Mouse (Mus musculus) limb, embryonic 12.5 days (tissue): ENCODE measurements around the gene Slain1. TPM values are rescaled to one million over a fixed set of nuclear protein-coding genes. Genes with fewer than 3 reads are reported as not detected.

Experiments
- ATAC-seq: fragments of 200-750 bp; cut with Nextera tagmentation; 2 replicates; pipeline ENCODE4 v1.8.0; 2017; ENCODE audit warnings: low read depth, moderate TSS enrichment; ENCODE audit not compliant: insufficient number of reproducible peaks, insufficient read depth, low FRiP score, low TSS enrichment
- H3K27ac ChIP-seq: fragments of 300-500 bp; sonication (generic); 2 replicates; pipeline ENCODE4 v1.5.1; 2016; ENCODE audit warnings: mild to moderate bottlenecking, moderate library complexity
- H3K27me3 ChIP-seq: fragments of 300-500 bp; sonication (generic); 2 replicates; pipeline ENCODE4 v1.6.1; 2016; ENCODE audit warnings: mild to moderate bottlenecking, moderate library complexity
- H3K36me3 ChIP-seq: fragments of 300-500 bp; sonication (generic); 2 replicates; pipeline ENCODE4 v1.6.1; 2016; ENCODE audit warnings: mild to moderate bottlenecking, moderate library complexity
- H3K4me1 ChIP-seq: fragments of 300-500 bp; sonication (generic); replicated peaks from 2 replicates; pipeline ENCODE4 v1.6.1; 2016
- H3K4me2 ChIP-seq: fragments of 300-500 bp; sonication (generic); 2 replicates; pipeline ENCODE4 v1.6.1; 2016; ENCODE audit warnings: mild to moderate bottlenecking, moderate library complexity
- H3K4me3 ChIP-seq: fragments of 300-500 bp; sonication (generic); replicated peaks from 2 replicates; pipeline ENCODE4 v1.5.1; 2016; ENCODE audit warnings: mild to moderate bottlenecking
- H3K9ac ChIP-seq: fragments of 300-500 bp; sonication (generic); replicated peaks from 2 replicates; pipeline ENCODE4 v1.6.1; 2016; ENCODE audit warnings: mild to moderate bottlenecking, moderate library complexity
- H3K9me3 ChIP-seq: fragments of 300-500 bp; sonication (generic); 2 replicates; pipeline ENCODE4 v1.6.1; 2016; ENCODE audit warnings: mild to moderate bottlenecking, moderate library complexity
- WGBS: fragments of 180-500 bp; shearing (Covaris S2); methylation state at CpG from one replicate; pipeline ENCODE4 v1.1.7; 2016; 5-methylcytosine and 5-hydroxymethylcytosine counted together
- polyA plus RNA-seq: library from polyadenylated mRNA; unstranded; fragments of >200 nt; fragmentation: Nextera tagmentation; extraction: Ambion mirVana; gene quantifications from 2 replicates; pipeline ENCODE4 v1.2.1, GENCODE M21; 2016

Slain1 gene
- 2.5 and 2.8 TPM in 2 replicates for polyA plus RNA-seq

DNA sequence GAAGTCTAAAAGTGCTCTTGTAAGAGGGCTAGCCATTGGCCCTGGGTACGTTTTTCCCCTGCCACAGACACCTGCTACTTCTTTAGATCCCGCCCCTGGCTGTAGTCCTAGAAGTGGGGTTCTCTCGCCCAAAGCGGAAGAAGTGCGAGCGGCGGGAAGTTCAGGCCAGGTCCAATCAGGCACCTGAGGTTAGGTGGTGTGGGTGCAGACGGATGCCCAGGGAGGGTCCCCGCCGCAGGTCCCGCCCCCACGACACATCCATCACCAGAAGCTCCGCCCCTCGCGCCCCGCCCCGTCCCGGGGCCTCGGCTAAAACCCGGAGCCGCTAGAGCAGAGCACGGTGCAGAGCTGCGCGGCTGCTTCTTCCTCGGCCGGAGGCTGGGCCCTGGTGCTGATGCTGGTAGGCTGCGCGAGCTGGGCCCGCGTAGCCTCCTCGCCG, at the start of gene Slain1:
Slain1 (plus strand) TSS at position 333 of the 439 bp plus-strand sequence.
- Histone ChIP-seq H3K36me3 (no peaks in the 10 kb centered on the region), H3K27me3 (peaks cover 35% of the 10 kb centered on the region), H3K9ac (peak within 1 kb of the TSS; percentile 69), H3K4me2 (peak within 1 kb of the TSS; percentile 99), H3K4me3 (peak within 1 kb of the TSS; percentile 77), H3K27ac (peak within 1 kb of the TSS; percentile 66), H3K9me3 (no peaks in the 10 kb centered on the region), H3K4me1 (peaks cover 14% of the 10 kb centered on the region)
- WGBS: under 1% methylated on average over 32 of the region's 32 CpGs
- ATAC-seq: peak; percentile 97

DNA sequence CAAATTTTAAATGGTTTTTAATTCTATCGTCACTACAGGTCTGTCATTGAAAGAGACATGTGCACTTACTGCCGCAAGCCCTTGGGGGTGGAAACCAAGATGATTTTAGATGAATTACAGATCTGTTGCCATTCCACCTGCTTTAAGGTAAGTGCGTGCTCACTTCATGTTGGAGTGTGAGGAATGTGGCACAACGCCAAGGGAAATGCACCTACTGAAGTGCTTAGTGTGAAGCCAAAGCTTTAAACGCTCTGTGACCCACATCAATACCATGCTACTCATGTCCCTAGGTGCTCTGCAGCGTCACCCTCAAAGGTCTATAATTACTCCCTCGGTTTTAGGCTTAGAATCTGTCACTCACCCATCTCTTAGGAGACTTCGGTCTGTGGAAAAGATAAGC, 42.0 kb upstream of the Slain1 start:
- no peak for ATAC-seq
- H3K9ac ChIP-seq: no peak overlapping the region
- no peaks in the 10 kb centered on the region for H3K9me3 ChIP-seq
- H3K36me3 ChIP-seq: no peaks in the 10 kb centered on the region
- WGBS: 85% methylated on average over 8 of the region's 8 CpGs
- H3K4me2 ChIP-seq: no peak overlapping the region
- H3K4me3 ChIP-seq: no peak overlapping the region
- no peak overlapping the region for H3K27ac ChIP-seq
- H3K4me1 ChIP-seq: 0 out of 2 replicates have a peak, but pooled peaks cover 4% of the 10 kb centered on the region
- H3K27me3 ChIP-seq: no peaks in the 10 kb centered on the region

DNA sequence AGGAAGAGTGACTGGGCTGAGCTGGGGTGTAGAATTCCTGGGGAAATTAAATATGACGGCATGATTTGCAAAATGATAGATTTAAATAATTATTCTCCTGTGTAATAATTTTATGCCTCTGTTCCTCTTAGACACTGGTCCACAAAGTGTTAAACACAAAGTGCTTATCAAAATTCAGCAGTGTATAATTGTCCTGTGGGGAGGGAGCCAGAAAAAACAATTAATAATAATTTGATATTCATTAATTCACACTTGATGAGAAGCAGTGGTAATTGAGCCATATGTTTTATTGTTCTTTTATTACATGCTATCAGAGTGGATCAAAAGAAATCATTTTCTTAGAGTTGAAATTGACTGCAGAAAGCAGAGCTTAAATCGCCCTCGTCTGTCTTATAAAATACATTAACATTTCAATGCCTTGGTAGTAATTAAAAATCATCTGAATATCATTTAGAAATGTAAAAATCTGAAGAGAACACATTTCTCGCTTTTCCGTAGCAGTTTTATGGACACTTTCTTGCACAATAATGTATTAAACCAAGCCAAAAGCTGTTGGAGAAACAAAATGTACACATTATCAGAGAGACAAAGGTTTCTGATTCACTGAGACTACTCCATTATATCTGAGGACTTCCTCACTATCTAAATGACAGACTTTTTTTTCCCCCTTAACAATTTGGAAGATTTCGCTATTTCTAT, 36.3 kb upstream of the Slain1 start:
- H3K9me3 ChIP-seq: no peaks in the 10 kb centered on the region
- no peaks in the 10 kb centered on the region for H3K27me3 ChIP-seq
- no peak for ATAC-seq
- WGBS: 86% methylated on average over 6 of the region's 6 CpGs
- H3K4me2 ChIP-seq: no peak overlapping the region
- H3K4me1 ChIP-seq: no peaks in the 10 kb centered on the region
- no peaks in the 10 kb centered on the region for H3K36me3 ChIP-seq
- H3K9ac ChIP-seq: no peak overlapping the region
- H3K4me3 ChIP-seq: no peak overlapping the region
- H3K27ac ChIP-seq: no peak overlapping the region

DNA sequence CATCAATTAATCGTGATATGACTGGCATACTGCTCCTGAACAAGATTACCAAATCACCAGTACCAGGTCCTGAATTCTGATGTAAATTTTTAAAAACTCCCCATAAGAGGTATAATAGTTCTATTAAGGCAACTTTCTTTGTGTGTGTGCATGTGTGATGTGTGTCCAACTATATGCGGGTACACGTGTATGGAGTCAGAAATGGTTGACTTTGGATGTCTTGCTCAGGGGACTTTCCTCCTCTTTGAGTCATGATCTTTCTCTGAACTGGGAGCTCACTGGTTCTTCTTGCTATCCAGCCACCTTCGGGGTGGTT, 35.8 kb upstream of the Slain1 start:
- H3K27me3 ChIP-seq: no peaks in the 10 kb centered on the region
- WGBS: 87% methylated on average over 4 of the region's 4 CpGs
- no peaks in the 10 kb centered on the region for H3K36me3 ChIP-seq
- H3K27ac ChIP-seq: no peak overlapping the region
- no peak overlapping the region for H3K9ac ChIP-seq
- H3K9me3 ChIP-seq: no peaks in the 10 kb centered on the region
- no peak for ATAC-seq
- no peak overlapping the region for H3K4me2 ChIP-seq
- no peaks in the 10 kb centered on the region for H3K4me1 ChIP-seq
- no peak overlapping the region for H3K4me3 ChIP-seq

DNA sequence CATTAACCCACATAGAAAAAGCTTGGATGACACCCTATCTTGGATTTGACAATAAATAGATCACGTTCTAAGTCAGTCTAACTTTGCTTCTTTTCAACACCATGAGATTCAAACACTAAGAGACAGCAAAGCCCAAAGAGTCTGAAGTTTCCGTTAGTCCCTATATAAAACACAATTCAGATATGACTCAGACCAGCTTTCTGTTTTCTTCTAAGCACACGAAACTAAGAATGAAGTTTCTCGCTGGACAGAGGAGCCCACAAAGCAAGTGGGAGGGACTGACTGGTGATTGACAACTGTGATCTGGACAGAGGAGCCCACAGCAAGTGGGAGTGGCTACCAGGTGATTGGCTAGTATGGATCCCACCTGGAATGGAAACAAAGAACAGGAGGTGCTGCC, 30.3 kb upstream of the Slain1 start:
- WGBS: 90% methylated on average over 4 of the region's 4 CpGs
- no peak overlapping the region for H3K4me2 ChIP-seq
- no peak overlapping the region for H3K9ac ChIP-seq
- H3K27ac ChIP-seq: no peak overlapping the region
- no peaks in the 10 kb centered on the region for H3K36me3 ChIP-seq
- ATAC-seq: no peak
- H3K27me3 ChIP-seq: no peaks in the 10 kb centered on the region
- H3K4me3 ChIP-seq: no peak overlapping the region
- H3K4me1 ChIP-seq: no peaks in the 10 kb centered on the region
- no peaks in the 10 kb centered on the region for H3K9me3 ChIP-seq

DNA sequence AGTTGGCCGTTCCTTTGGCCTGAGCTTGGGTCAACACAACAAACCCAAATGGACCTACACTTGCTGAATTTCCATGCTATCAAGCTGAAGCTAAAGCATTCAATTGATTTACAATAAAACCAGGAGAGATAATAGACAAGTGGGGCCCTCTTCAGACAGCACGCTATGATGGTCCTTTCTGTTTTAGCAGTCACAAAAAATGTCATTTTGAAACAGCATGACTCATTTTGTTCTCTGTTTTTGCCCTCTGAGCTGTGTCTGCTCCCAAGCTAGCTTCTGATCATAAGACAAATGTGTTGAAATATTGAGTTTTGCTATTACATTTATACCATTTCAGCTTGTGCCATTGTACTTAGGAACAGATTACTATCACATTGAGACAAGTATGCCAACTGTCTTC, 28.8 kb upstream of the Slain1 start:
- Histone ChIP-seq H3K4me1 (no peaks in the 10 kb centered on the region), H3K9me3 (no peaks in the 10 kb centered on the region), H3K4me3 (no peak overlapping the region), H3K9ac (no peak overlapping the region), H3K27me3 (no peaks in the 10 kb centered on the region), H3K4me2 (no peak overlapping the region), H3K27ac (no peak overlapping the region), H3K36me3 (no peaks in the 10 kb centered on the region)
- 92% methylated on average over 2 of the region's 2 CpGs for WGBS
- ATAC-seq: no peak

DNA sequence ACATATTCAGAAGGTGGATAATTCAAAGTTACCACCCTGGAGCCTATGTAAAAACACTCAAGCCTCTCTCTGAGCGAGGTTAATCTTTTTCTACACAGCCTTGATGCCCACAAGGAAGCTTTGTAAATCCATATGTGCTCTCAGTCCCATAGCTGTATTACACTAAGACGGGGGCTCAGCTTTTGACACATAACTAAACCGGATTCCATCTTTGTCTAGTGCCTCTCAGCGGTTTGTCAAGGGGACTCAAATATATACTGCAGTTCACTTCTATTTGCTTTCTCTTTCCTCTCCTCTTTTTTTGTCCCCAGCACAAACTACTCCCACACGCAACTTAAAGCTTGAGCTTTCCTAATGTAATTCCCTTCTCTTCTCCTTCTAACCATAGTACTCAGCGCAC, 23.9 kb upstream of the Slain1 start:
- Histone ChIP-seq H3K27ac (no peak overlapping the region), H3K4me3 (no peak overlapping the region), H3K36me3 (no peaks in the 10 kb centered on the region), H3K4me1 (no peaks in the 10 kb centered on the region), H3K27me3 (no peaks in the 10 kb centered on the region), H3K9me3 (no peaks in the 10 kb centered on the region), H3K4me2 (no peak overlapping the region), H3K9ac (no peak overlapping the region)
- no peak for ATAC-seq
- WGBS: 89% methylated on average over 6 of the region's 6 CpGs

DNA sequence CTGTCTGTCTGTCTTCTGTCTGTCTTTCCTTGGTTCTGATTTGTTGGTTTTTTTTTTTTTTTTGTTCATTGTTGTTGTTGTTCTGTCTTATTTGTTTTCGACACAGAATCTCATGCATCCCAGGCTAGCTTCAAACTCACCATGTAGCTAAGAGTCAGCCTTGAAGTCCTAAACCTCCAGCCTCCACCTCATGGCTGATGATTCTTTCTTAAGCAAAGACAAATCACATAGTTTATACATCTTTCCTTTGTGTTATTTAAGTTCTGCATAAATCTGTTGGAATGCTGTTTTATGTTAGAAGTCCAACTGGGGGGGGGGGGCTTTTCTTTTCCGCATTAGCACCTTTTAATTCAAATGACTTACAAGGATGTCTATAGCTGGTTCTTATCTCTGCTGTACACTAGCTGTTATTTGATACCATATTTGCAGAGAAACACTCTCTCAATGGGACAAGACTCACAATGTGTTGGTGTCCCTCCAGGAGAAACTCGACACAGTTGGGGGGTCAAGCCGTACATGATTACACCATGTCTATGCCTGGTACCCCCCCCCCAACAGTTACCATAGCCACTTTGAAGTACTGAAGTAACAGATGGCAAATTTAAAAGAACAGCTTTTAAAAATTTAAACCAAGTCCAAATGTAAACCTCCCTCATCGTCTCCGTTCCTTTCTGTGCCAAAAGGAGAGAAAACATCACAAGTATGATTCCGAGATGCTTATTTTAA, 20.2 kb upstream of the Slain1 start:
- WGBS: 87% methylated on average over 7 of the region's 7 CpGs
- H3K27me3 ChIP-seq: no peaks in the 10 kb centered on the region
- no peaks in the 10 kb centered on the region for H3K4me1 ChIP-seq

DNA sequence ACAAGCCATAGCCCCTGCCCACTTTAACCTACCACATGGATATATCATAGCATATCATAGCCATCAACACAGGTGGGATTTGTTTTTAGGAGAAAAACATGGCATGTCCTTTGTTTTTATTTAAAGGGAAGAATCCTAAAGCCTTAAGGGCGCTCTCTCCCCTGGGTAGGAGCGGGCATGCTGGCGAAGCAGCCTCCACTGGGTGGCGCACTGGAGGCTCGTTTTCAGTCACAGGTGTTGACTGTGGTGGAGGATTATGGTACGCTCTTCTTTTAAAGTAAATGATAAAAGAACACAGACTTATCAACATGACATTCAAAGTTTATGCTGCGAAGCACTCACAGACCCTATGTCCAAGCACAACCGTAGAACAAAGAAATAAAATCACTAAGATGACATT, 19.5 kb upstream of the Slain1 start:
- H3K9ac ChIP-seq: no peak overlapping the region
- no peak overlapping the region for H3K4me3 ChIP-seq
- H3K27ac ChIP-seq: no peak overlapping the region
- no peak overlapping the region for H3K4me2 ChIP-seq
- no peaks in the 10 kb centered on the region for H3K27me3 ChIP-seq
- H3K4me1 ChIP-seq: no peaks in the 10 kb centered on the region
- 81% methylated on average over 8 of the region's 8 CpGs for whole genome bisulfite sequencing
- ATAC-seq: no peak
- H3K36me3 ChIP-seq: no peaks in the 10 kb centered on the region
- H3K9me3 ChIP-seq: no peaks in the 10 kb centered on the region

More for the DNA sequence above, 20.2 kb upstream of the Slain1 start:
- no peak for ATAC-seq
- no peak overlapping the region for H3K27ac ChIP-seq
- no peak overlapping the region for H3K4me3 ChIP-seq
- H3K9me3 ChIP-seq: no peaks in the 10 kb centered on the region
- no peak overlapping the region for H3K4me2 ChIP-seq
- no peaks in the 10 kb centered on the region for H3K36me3 ChIP-seq
- H3K9ac ChIP-seq: no peak overlapping the region

DNA sequence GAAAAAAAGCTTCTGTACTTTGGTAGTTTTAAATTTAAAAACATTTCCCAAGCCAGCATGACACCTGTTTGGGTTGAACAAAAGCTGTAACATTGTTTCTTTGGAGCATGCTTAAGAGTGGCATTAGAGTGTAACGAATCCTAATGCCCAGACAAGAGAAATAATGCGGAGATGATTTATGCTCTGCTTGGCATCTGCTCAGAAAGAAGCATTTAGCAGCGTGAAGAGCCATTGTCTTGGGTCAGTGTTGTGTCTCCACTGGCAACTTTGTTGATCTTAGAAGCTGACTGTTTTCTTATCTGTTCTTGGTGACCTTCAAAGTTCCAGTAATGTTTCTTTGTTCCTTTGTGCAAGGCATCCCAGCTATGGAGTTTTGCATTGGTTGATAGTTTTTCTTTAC, 6.1 kb upstream of the Slain1 start:
- Histone ChIP-seq H3K27ac (no peak overlapping the region), H3K4me2 (no peak overlapping the region), H3K9me3 (no peaks in the 10 kb centered on the region), H3K27me3 (peaks cover 5% of the 10 kb centered on the region; the same call in 1 of the 2 replicates), H3K36me3 (no peaks in the 10 kb centered on the region), H3K9ac (no peak overlapping the region), H3K4me1 (no peaks in the 10 kb centered on the region), H3K4me3 (no peak overlapping the region)
- no peak for ATAC-seq
- WGBS: 74% methylated on average over 3 of the region's 3 CpGs

DNA sequence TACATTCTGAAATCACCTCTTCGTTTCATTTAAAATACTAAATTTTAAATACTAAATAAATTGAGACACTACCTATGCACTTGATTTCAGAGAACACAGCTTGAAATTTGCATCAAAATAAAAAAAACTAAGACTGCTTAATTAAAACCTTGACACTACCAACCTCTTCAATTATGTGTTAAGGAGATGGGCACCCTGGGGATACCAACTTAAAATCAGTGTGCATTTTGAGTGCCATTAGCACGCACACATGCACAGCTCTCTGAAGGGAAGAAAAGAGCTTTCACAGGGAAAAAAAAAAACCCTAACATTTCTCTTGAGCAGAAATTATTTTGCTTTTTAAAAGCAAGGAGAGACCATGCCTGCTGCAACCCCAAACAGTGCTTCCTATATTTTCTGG, 2.0 kb upstream of the Slain1 start:
- H3K36me3 ChIP-seq: no peaks in the 10 kb centered on the region
- WGBS: 74% methylated on average over 2 of the region's 2 CpGs
- no peak overlapping the region for H3K4me3 ChIP-seq
- peaks cover 14% of the 10 kb centered on the region for H3K4me1 ChIP-seq
- ATAC-seq: no peak
- no peak overlapping the region for H3K27ac ChIP-seq
- no peak overlapping the region for H3K9ac ChIP-seq
- no peaks in the 10 kb centered on the region for H3K9me3 ChIP-seq
- H3K27me3 ChIP-seq: peaks cover 35% of the 10 kb centered on the region
- H3K4me2 ChIP-seq: no peak overlapping the region
